Mouse (Mus musculus) forebrain, embryonic 15.5 days (tissue): ENCODE results near the gene Dock1. TPM values are rescaled to one million over a fixed set of nuclear protein-coding genes. Genes with fewer than 3 reads are reported as not detected.

Source experiments
- ATAC-seq: fragments of 200-750 bp; cut with Nextera tagmentation; replicated peaks from 2 replicates; pipeline ENCODE4 v1.8.0; 2017; ENCODE audit warnings: mild to moderate bottlenecking, moderate TSS enrichment, moderate library complexity
- H3K27ac ChIP-seq: fragments of 300-500 bp; sonication (generic); replicated peaks from 2 replicates; pipeline ENCODE4 v1.5.1; 2015; ENCODE audit warnings: mild to moderate bottlenecking, inconsistent platforms
- H3K27me3 ChIP-seq: fragments of 300-500 bp; sonication (generic); 2 replicates; pipeline ENCODE4 v1.6.1; 2015; ENCODE audit warnings: inconsistent platforms
- H3K36me3 ChIP-seq: fragments of 300-500 bp; sonication (generic); 2 replicates; pipeline ENCODE4 v1.6.1; 2015; ENCODE audit warnings: mild to moderate bottlenecking, inconsistent platforms
- H3K4me1 ChIP-seq: fragments of 300-500 bp; sonication (generic); 2 replicates; pipeline ENCODE4 v1.6.1; 2015; ENCODE audit warnings: inconsistent platforms
- H3K4me2 ChIP-seq: fragments of 300-500 bp; sonication (generic); replicated peaks from 2 replicates; pipeline ENCODE4 v1.6.1; 2015; ENCODE audit warnings: mild to moderate bottlenecking, inconsistent platforms
- H3K4me3 ChIP-seq: fragments of 300-500 bp; sonication (generic); 2 replicates; pipeline ENCODE4 v1.5.1; 2015; ENCODE audit warnings: mild to moderate bottlenecking, inconsistent platforms
- H3K9ac ChIP-seq: fragments of 300-500 bp; sonication (generic); replicated peaks from 2 replicates; pipeline ENCODE4 v1.6.1; 2015; ENCODE audit warnings: mild to moderate bottlenecking, inconsistent platforms
- H3K9me3 ChIP-seq: fragments of 300-500 bp; sonication (generic); 2 replicates; pipeline ENCODE4 v1.6.1; 2016; ENCODE audit warnings: inconsistent platforms
- WGBS: fragments of 180-500 bp; shearing (Covaris S2); methylation state at CpG from one replicate; pipeline ENCODE4 v1.1.7; 2015; ENCODE audit warnings: mixed read lengths; 5-methylcytosine and 5-hydroxymethylcytosine counted together
- polyA plus RNA-seq: library from polyadenylated mRNA; unstranded; fragments of >200 nt; fragmentation: Nextera tagmentation; extraction: Ambion mirVana; gene quantifications from 2 replicates; pipeline ENCODE4 v1.2.1, GENCODE M21; 2015

Dock1 gene
- polyA plus RNA-seq, 1 experiment from 2014 or later: 7.7 TPM

GRCm38 (mm10) chr7:135005964-135006560 lies 335.6 kb downstream of the Dock1 start:
- Histone ChIP-seq H3K36me3 (no peaks in the 10 kb centered on the region), H3K4me3 (no peak overlapping the region)
- no peak for ATAC-seq

DNA sequence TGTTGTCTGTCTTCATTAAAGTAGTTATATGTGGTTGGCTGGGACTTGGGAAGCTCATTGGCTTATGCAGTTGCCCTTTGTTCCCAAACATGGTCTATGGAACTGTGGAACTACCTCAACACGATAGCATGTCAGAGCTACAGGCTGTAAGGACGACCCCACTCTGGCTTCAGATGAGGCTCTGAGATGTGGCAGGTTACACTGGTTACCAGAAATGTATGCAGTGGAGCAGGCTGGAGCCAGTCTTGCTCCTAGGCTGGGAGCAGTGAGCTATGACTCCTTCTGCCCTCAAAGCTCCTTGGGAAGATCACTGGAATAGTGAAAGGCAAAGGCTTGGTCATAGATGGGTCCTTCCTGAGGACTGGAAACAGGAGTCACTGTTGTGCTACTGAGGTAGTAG lies 337.6 kb downstream of the Dock1 start:
- Histone ChIP-seq H3K27ac (no peak overlapping the region), H3K4me3 (no peak overlapping the region), H3K4me2 (no peak overlapping the region), H3K36me3 (no peaks in the 10 kb centered on the region), H3K4me1 (no peaks in the 10 kb centered on the region), H3K9ac (no peak overlapping the region), H3K27me3 (no peaks in the 10 kb centered on the region), H3K9me3 (no peaks in the 10 kb centered on the region)
- no peak for ATAC-seq
- whole genome bisulfite sequencing: 83% methylated on average over 2 of the region's 2 CpGs

More at GRCm38 (mm10) chr7:135005964-135006560, 335.6 kb downstream of the Dock1 start:
- Histone ChIP-seq H3K4me1 (no peaks in the 10 kb centered on the region), H3K9me3 (no peaks in the 10 kb centered on the region), H3K27ac (no peak overlapping the region), H3K27me3 (no peaks in the 10 kb centered on the region), H3K4me2 (no peak overlapping the region), H3K9ac (no peak overlapping the region)
- 61% methylated on average over 7 of the region's 7 CpGs for WGBS

GRCm38 (mm10) chr7:135010997-135011396 lies 340.5 kb downstream of the Dock1 start:
- ATAC-seq: no peak
- no peaks in the 10 kb centered on the region for H3K4me1 ChIP-seq
- WGBS: 90% methylated on average over 2 of the region's 2 CpGs

GRCm38 (mm10) chr7:135017531-135017930 lies 347.1 kb downstream of the Dock1 start:
- Histone ChIP-seq H3K9me3 (no peaks in the 10 kb centered on the region), H3K27ac (no peak overlapping the region)

More at GRCm38 (mm10) chr7:135010997-135011396, 340.5 kb downstream of the Dock1 start:
- Histone ChIP-seq H3K4me3 (no peak overlapping the region), H3K27ac (no peak overlapping the region), H3K36me3 (no peaks in the 10 kb centered on the region), H3K27me3 (no peaks in the 10 kb centered on the region), H3K4me2 (no peak overlapping the region), H3K9ac (no peak overlapping the region), H3K9me3 (no peaks in the 10 kb centered on the region)

DNA sequence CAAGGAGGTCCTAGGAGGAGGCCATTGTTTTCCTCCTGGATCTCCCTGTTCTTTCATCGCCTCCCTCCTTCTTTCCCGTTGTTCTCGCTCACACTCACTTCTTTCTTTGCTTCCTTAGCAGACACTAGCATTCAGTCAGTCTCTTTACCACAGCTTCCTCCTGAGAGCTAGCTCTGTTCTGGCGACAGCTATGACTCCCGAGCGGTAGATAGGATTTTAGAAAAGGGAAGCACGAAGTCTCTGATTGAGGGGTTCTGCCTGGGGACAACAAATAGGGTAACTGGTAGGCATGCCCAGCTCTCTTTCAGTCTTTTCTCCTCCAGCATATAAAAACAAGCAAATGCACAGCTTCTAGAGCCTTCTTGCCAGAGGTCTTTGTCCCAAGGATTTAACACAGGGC lies 350.3 kb downstream of the Dock1 start:
- H3K36me3 ChIP-seq: no peaks in the 10 kb centered on the region
- H3K9me3 ChIP-seq: no peaks in the 10 kb centered on the region
- no peak overlapping the region for H3K4me3 ChIP-seq
- no peaks in the 10 kb centered on the region; the same call in 1 of the 2 replicates for H3K4me1 ChIP-seq
- WGBS: 71% methylated on average over 7 of the region's 7 CpGs
- H3K27ac ChIP-seq: no peak overlapping the region
- no peak overlapping the region for H3K9ac ChIP-seq
- no peaks in the 10 kb centered on the region for H3K27me3 ChIP-seq
- H3K4me2 ChIP-seq: no peak overlapping the region
- no peak for ATAC-seq

More at GRCm38 (mm10) chr7:135017531-135017930, 347.1 kb downstream of the Dock1 start:
- Histone ChIP-seq H3K4me3 (no peak overlapping the region), H3K9ac (no peak overlapping the region), H3K27me3 (no peaks in the 10 kb centered on the region), H3K4me2 (no peak overlapping the region), H3K36me3 (no peaks in the 10 kb centered on the region), H3K4me1 (no peaks in the 10 kb centered on the region; the same call in 1 of the 2 replicates)
- no peak for ATAC-seq
- WGBS: 65% methylated on average over 1 of the region's 1 CpGs

GRCm38 (mm10) chr7:135021544-135022100 lies 351.2 kb downstream of the Dock1 start:
- no peaks in the 10 kb centered on the region for H3K27me3 ChIP-seq
- no peaks in the 10 kb centered on the region for H3K9me3 ChIP-seq
- no peak overlapping the region for H3K9ac ChIP-seq
- no peak overlapping the region for H3K4me3 ChIP-seq
- H3K36me3 ChIP-seq: no peaks in the 10 kb centered on the region
- no peak overlapping the region for H3K27ac ChIP-seq
- 62% methylated on average over 9 of the region's 9 CpGs for WGBS
- H3K4me1 ChIP-seq: no peaks in the 10 kb centered on the region; the same call in 1 of the 2 replicates
- ATAC-seq: no peak
- no peak overlapping the region for H3K4me2 ChIP-seq

DNA sequence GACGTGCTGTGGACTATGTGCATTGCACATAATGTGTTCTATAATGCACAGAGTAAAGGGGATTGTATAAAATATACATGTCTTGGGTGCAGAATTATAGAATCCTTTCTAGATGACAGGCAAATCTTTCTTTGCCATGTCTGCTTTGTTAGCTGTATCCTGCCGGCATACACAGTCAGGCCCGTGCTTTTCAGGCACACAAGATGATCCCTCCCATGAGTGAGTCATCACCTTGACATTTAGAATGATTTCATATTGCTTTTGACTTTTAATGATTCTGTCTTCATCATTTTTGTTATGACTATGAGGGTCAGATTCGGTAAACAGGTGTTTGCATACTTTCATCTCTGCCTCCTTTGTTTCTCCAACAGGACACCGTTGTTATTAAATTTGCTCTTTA lies 354.1 kb downstream of the Dock1 start:
- Histone ChIP-seq H3K4me3 (no peak overlapping the region), H3K9me3 (no peaks in the 10 kb centered on the region), H3K4me2 (no peak overlapping the region), H3K9ac (no peak overlapping the region), H3K4me1 (no peaks in the 10 kb centered on the region), H3K27me3 (no peaks in the 10 kb centered on the region), H3K27ac (no peak overlapping the region), H3K36me3 (no peaks in the 10 kb centered on the region)
- ATAC-seq: no peak
- WGBS: 94% methylated on average over 5 of the region's 5 CpGs

GRCm38 (mm10) chr7:135028716-135029115 lies 358.3 kb downstream of the Dock1 start:
- 93% methylated on average over 2 of the region's 2 CpGs for WGBS

DNA sequence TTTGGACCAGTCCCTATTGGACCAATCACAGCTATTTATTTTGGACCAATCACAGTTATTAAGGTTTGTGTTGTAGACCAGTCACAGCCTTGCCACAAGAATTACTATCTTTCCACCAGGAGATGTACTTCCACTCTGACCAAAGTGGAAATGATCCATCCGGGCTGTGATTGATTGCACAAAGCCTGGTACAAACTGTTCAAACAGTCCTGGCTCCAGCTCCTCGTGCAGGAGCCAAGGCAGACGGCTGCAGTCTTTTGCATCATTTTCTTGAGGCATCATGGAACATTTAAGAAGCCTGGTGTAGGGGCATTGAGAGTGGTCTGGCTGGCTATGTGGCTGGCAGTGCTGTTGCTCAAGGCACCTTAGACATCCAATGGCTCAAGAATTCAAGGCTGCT lies 358.7 kb downstream of the Dock1 start:
- Histone ChIP-seq H3K4me3 (no peak overlapping the region), H3K4me1 (no peaks in the 10 kb centered on the region), H3K27me3 (no peaks in the 10 kb centered on the region), H3K9me3 (no peaks in the 10 kb centered on the region), H3K36me3 (no peaks in the 10 kb centered on the region), H3K4me2 (no peak overlapping the region), H3K27ac (no peak overlapping the region), H3K9ac (no peak overlapping the region)
- WGBS: 71% methylated on average over 3 of the region's 3 CpGs
- ATAC-seq: no peak

More at GRCm38 (mm10) chr7:135028716-135029115, 358.3 kb downstream of the Dock1 start:
- H3K27me3 ChIP-seq: no peaks in the 10 kb centered on the region
- no peak overlapping the region for H3K9ac ChIP-seq
- H3K4me2 ChIP-seq: no peak overlapping the region
- H3K36me3 ChIP-seq: no peaks in the 10 kb centered on the region
- no peak for ATAC-seq
- no peaks in the 10 kb centered on the region for H3K9me3 ChIP-seq
- H3K27ac ChIP-seq: no peak overlapping the region
- H3K4me3 ChIP-seq: no peak overlapping the region
- no peaks in the 10 kb centered on the region for H3K4me1 ChIP-seq

DNA sequence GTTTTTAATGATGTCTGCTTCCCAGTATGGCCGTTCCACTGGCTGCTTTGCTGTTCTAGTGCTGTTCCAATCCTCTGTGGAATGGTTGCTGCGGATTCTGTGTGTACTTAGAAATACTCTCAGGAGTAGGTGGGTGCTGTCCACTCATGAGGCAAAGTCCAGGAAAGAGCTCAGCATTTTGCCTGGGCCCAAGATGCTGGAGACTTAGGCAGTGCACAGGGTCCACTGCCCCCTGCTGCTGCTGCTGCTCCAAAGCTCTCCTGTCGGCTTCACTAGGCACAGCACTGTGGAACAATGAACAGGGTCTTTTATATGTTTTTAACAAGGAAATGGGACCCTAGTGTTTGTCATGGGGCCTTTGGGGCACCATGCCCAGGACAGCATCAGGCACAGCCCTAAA lies 361.0 kb downstream of the Dock1 start:
- Histone ChIP-seq H3K36me3 (no peaks in the 10 kb centered on the region), H3K9ac (no peak overlapping the region), H3K4me3 (no peak overlapping the region), H3K27ac (no peak overlapping the region), H3K9me3 (no peaks in the 10 kb centered on the region), H3K4me2 (no peak overlapping the region), H3K4me1 (no peaks in the 10 kb centered on the region), H3K27me3 (no peaks in the 10 kb centered on the region)
- WGBS: 60% methylated on average over 3 of the region's 3 CpGs
- ATAC-seq: no peak

- Histone ChIP-seq H3K4me1 (no peaks in the 10 kb centered on the region), H3K4me2 (no peak overlapping the region), H3K9me3 (no peaks in the 10 kb centered on the region), H3K27ac (no peak overlapping the region), H3K27me3 (no peaks in the 10 kb centered on the region), H3K4me3 (no peak overlapping the region), H3K9ac (no peak overlapping the region), H3K36me3 (no peaks in the 10 kb centered on the region)
- 81% methylated on average over 5 of the region's 5 CpGs for WGBS
- no peak for ATAC-seq
These were observed 364.4 kb downstream of the Dock1 start for GRCm38 (mm10) chr7:135034811-135035210.

- no peak overlapping the region for H3K4me2 ChIP-seq
- H3K36me3 ChIP-seq: no peaks in the 10 kb centered on the region
- 77% methylated on average over 2 of the region's 2 CpGs for WGBS
- H3K9ac ChIP-seq: no peak overlapping the region
- no peaks in the 10 kb centered on the region for H3K27me3 ChIP-seq
- no peak overlapping the region for H3K27ac ChIP-seq
- no peaks in the 10 kb centered on the region for H3K9me3 ChIP-seq
- no peaks in the 10 kb centered on the region for H3K4me1 ChIP-seq
- no peak overlapping the region for H3K4me3 ChIP-seq
- ATAC-seq: no peak
These were observed 365.2 kb downstream of the Dock1 start for GRCm38 (mm10) chr7:135035651-135036050.

DNA sequence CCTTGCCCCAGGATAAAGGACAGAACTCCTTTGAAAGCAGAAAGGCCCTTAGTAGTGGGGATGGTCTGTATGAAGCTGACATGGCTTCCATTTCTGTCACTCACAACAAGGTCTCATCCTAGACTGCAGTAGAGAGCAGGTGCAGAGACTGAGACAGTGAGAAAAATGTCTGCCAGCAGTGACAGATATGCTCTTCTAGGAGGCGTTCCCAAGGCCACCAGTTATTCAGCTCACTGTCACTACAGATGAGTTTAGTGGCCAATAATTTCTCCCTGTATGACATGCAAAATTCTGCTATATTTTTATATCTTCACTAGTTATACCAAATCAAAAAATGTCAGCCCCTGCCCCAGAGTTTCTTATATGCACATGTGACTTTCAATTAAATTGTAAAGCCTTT lies 368.5 kb downstream of the Dock1 start:
- Histone ChIP-seq H3K27ac (no peak overlapping the region), H3K4me2 (no peak overlapping the region), H3K9me3 (no peaks in the 10 kb centered on the region), H3K4me3 (no peak overlapping the region), H3K9ac (no peak overlapping the region), H3K36me3 (no peaks in the 10 kb centered on the region), H3K4me1 (no peaks in the 10 kb centered on the region), H3K27me3 (no peaks in the 10 kb centered on the region)
- ATAC-seq: no peak
- 95% methylated on average over 1 of the region's 1 CpGs for WGBS
